Mouse (Mus musculus): ENCODE results near the gene Gpsm3. TPM values are rescaled to one million over a fixed set of nuclear protein-coding genes. Genes with fewer than 3 reads are reported as not detected.

The Gpsm3 gene
- polyA plus RNA-seq, 1 experiment, result 35.6 TPM

GRCm38 (mm10) chr17:34593752-34594525, 4.3 kb downstream of the Gpsm3 start:
- DNase-seq, result no peak
- 48% methylated on average over 34 of the region's 34 CpGs for WGBS
- Histone ChIP-seq H3K4me3 (replicated peaks; ENCODE audit: extremely low read depth, low read depth, low read length) (no peak overlapping the region), H3K4me1 (ENCODE audit: control insufficient read depth, insufficient read depth, low read length) (0 out of 2 replicates have a peak, but pooled peaks cover 3% of the 10 kb centered on the region)
- TF ChIP-seq POLR2A (IDR thresholded peaks at IDR 0.05; ENCODE audit: borderline replicate concordance, extremely low read depth, low read depth, low read length), result no peak
- TF ChIP-seq CTCF (IDR thresholded peaks at IDR 0.05; ENCODE audit: insufficient read depth, low read length), result no peak

GRCm38 (mm10) chr17:34596098-34596497, 6.5 kb downstream of the Gpsm3 start:
- no peak for DNase-seq
- H3K4me3 ChIP-seq (replicated peaks; ENCODE audit: extremely low read depth, low read depth, low read length), result no peak overlapping the region
- H3K4me1 ChIP-seq (ENCODE audit: control insufficient read depth, insufficient read depth, low read length), result no peaks in the 10 kb centered on the region
- 55% methylated on average over 8 of the region's 8 CpGs for WGBS
- TF ChIP-seq POLR2A (IDR thresholded peaks at IDR 0.05; ENCODE audit: borderline replicate concordance, extremely low read depth, low read depth, low read length) (no peak), CTCF (IDR thresholded peaks at IDR 0.05; ENCODE audit: insufficient read depth, low read length) (no peak)

GRCm38 (mm10) chr17:34597566-34598095, 8.0 kb downstream of the Gpsm3 start, which contains the start of gene Ager:
Ager (plus strand) TSS chr17:34597862.
- Histone ChIP-seq H3K4me3 (replicated peaks; ENCODE audit: extremely low read depth, low read depth, low read length) (peak within 1 kb of the TSS; percentile 31), H3K4me1 (ENCODE audit: control insufficient read depth, insufficient read depth, low read length) (no peaks in the 10 kb centered on the region; the same call in 1 of the 2 replicates)
- TF ChIP-seq CTCF (IDR thresholded peaks at IDR 0.05; ENCODE audit: insufficient read depth, low read length), result no peak
- TF ChIP-seq POLR2A (IDR thresholded peaks at IDR 0.05; ENCODE audit: borderline replicate concordance, extremely low read depth, low read depth, low read length), result peak; percentile 86; the same call in 1 of the 2 replicates
- peak; percentile 74 for DNase-seq
- 19% methylated on average over 6 of the region's 6 CpGs for WGBS

GRCm38 (mm10) chr17:34599891-34600290, 10.3 kb downstream of the Gpsm3 start:
- WGBS, result 67% methylated on average over 9 of the region's 9 CpGs
- TF ChIP-seq POLR2A (IDR thresholded peaks at IDR 0.05; ENCODE audit: borderline replicate concordance, extremely low read depth, low read depth, low read length) (no peak), CTCF (IDR thresholded peaks at IDR 0.05; ENCODE audit: insufficient read depth, low read length) (no peak)
- H3K4me1 ChIP-seq (ENCODE audit: control insufficient read depth, insufficient read depth, low read length), result peaks cover 6% of the 10 kb centered on the region; the same call in 1 of the 2 replicates
- no peak overlapping the region for H3K4me3 ChIP-seq (replicated peaks; ENCODE audit: extremely low read depth, low read depth, low read length)
- no peak for DNase-seq

GRCm38 (mm10) chr17:34601796-34602195, 12.2 kb downstream of the Gpsm3 start:
- DNase-seq, result no peak
- TF ChIP-seq CTCF (IDR thresholded peaks at IDR 0.05; ENCODE audit: insufficient read depth, low read length) (no peak), POLR2A (IDR thresholded peaks at IDR 0.05; ENCODE audit: borderline replicate concordance, extremely low read depth, low read depth, low read length) (peak; percentile 9; the same call in 1 of the 2 replicates)
- Histone ChIP-seq H3K4me1 (ENCODE audit: control insufficient read depth, insufficient read depth, low read length) (peaks cover 11% of the 10 kb centered on the region), H3K4me3 (replicated peaks; ENCODE audit: extremely low read depth, low read depth, low read length) (no peak overlapping the region)
- 69% methylated on average over 12 of the region's 12 CpGs for WGBS

GRCm38 (mm10) chr17:34603375-34604060, 13.9 kb downstream of the Gpsm3 start, which contains the start of gene Rnf5:
Rnf5 (minus strand) TSS chr17:34603690.
- peak; percentile 95 for DNase-seq
- peak; percentile 75; the same call in 1 of the 2 replicates for TF ChIP-seq POLR2A (IDR thresholded peaks at IDR 0.05; ENCODE audit: borderline replicate concordance, extremely low read depth, low read depth, low read length)
- TF ChIP-seq CTCF (IDR thresholded peaks at IDR 0.05; ENCODE audit: insufficient read depth, low read length), result no peak
- peaks cover 12% of the 10 kb centered on the region for H3K4me1 ChIP-seq (ENCODE audit: control insufficient read depth, insufficient read depth, low read length)
- H3K4me3 ChIP-seq (replicated peaks; ENCODE audit: extremely low read depth, low read depth, low read length), result peak within 1 kb of the TSS; percentile 99
- WGBS, result under 1% methylated on average over 30 of the region's 30 CpGs

- H3K4me1 ChIP-seq (ENCODE audit: control insufficient read depth, insufficient read depth, low read length), result peaks cover 12% of the 10 kb centered on the region
- under 1% methylated on average over 35 of the region's 35 CpGs for WGBS
- peak within 1 kb of the TSS; percentile 99 for H3K4me3 ChIP-seq (replicated peaks; ENCODE audit: extremely low read depth, low read depth, low read length)
- peak; percentile 95 for DNase-seq
- no peak for TF ChIP-seq CTCF (IDR thresholded peaks at IDR 0.05; ENCODE audit: insufficient read depth, low read length)
- peak; percentile 97 for TF ChIP-seq POLR2A (IDR thresholded peaks at IDR 0.05; ENCODE audit: borderline replicate concordance, extremely low read depth, low read depth, low read length)
These were observed 14.5 kb downstream of the Gpsm3 start, which contains the start of gene Agpat1 for GRCm38 (mm10) chr17:34604061-34604508. Agpat1 (plus strand) TSS chr17:34604262.

GRCm38 (mm10) chr17:34604511-34605237, 15.1 kb downstream of the Gpsm3 start:
- peaks cover 12% of the 10 kb centered on the region for H3K4me1 ChIP-seq (ENCODE audit: control insufficient read depth, insufficient read depth, low read length)
- DNase-seq, result no peak
- no peak for TF ChIP-seq POLR2A (IDR thresholded peaks at IDR 0.05; ENCODE audit: borderline replicate concordance, extremely low read depth, low read depth, low read length)
- TF ChIP-seq CTCF (IDR thresholded peaks at IDR 0.05; ENCODE audit: insufficient read depth, low read length), result no peak
- WGBS, result 15% methylated on average over 24 of the region's 24 CpGs
- H3K4me3 ChIP-seq (replicated peaks; ENCODE audit: extremely low read depth, low read depth, low read length), result peak overlapping the region; percentile 65

Data from lung, adult 2 months (tissue).